Mouse (Mus musculus) urinary bladder, postnatal 4 days (tissue): ENCODE results near the gene Sema4d.

Experiments used
- DNase-seq, 2 experiments: peaks; one replicate each; pipeline ENCODE4 v3.0.0; 2021 to 2022; ENCODE audit warnings: low spot score in 2 of 2

Sema4d gene

DNA sequence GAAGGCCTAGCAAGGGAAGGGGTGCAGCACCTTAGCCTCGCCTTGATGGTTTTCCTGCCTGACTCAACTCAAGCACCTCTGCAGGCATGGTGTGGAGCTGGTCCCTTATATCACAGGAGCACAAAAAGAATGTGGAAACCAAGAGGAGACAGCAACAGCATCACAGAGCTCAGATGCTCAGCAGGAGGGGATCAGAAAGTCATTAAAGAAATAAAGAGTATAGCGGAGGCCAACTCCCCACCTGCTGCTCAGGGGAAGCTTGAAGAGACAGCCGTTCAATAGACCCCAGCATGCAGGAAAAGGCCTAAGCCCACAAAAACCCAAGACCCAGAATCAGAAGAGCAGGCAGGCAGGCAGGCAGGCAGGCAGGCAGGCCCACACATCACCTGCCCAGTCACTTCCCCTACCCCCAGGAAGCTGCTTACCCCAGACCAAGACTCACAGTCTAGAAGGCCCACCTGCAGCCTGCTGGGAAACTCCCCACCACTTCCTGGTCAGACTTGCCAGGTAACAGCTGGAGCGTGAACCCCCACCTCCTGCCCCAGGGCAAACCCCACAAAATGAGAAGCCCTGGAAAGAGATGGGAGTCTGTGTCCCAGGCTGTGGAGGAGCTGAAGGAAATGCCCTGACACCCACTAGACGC, 39.6 kb downstream of the Sema4d start:
- no peak for DNase-seq

DNA sequence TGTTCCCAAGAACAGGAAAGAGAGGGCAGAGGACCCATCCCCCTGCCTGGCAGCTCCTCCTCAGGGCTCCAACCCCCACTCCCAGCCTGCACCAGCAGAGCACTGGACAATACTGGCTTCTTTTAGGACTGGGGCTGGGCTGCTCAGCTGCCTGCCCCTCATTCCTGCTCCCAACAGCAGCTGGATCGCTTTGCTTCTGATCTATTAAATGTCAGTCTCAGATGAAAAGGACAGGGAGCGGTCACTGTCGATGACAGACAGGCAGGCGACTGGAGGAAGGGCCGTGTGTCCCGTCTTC, 40.4 kb downstream of the Sema4d start:
- DNase-seq, result no peak

DNA sequence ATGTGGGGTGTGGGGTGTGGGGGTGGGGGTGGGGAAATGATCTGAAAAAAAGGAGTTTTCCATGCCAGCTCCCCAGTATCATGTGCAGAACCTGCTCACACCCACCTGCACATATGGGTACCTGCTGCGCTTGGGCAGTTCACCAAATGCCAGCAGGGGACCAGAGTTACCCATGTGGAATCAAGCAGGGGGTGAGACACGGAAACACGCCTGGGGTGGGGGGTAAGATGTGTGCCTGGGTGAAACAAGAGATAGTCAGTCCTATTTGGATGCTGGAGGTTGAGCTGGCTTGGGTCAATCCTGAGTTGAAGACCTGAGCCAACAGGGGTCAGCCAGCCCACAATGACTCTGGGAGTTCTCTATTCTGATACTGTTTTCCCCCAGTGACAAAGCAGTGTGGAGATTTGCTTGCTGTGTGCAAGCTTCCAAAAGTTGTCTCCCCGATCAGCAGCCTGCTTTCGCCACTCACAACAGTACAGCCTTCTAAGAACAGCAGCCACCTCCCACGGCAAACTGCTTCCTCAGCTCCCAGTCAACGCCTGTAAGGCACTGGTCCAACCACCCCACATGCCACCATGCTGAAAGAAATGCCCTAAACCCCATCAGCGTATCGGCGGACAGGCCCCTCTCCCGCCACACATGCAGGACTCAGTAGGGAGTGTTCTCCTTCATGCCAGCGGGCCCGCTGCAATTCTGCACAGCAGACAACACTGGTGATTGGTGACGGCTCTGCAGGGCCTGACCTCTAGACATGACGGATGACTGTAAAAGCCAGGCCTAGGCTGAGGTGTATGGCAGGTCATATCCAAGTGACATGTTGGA, 41.0 kb downstream of the Sema4d start:
- DNase-seq, result no peak

DNA sequence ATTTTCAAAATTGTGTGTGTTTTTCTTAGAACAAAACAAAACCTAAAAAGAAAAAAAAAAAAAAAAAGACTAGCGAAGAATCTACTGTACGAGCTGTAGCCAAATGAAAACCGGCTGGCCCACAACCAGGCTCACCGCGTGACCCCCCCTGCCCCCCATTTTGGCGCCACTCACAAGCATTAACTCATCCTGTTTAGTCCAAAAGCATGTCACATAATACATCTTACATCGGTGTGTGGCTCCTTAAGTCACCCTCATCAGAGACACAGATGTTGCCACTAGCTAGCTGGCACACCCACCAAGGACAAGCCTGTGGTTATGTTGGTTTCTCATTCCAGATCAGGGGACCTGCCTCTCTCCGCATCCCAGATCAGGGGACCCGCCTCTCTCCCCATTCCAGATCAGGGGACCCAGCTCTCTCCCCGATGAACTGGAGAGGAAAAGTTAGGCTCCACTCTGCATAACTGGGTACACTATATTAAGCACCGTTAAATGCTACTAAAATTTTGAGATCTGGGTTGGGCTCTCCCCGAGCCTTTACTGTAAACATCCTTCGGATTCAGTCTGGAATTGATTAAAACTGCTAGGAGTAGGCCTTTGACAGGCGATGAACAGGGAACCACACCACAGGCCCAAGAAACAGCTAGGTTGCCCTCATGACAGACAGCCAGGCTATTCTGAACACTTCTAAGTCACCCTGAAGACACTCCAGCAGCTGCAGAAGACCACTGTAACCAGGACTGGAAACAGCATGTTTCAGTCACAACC, 43.8 kb downstream of the Sema4d start:
- no peak for DNase-seq

- DNase-seq, result peak in 1 of 2 experiments; percentile 52
Measured at GRCm38 (mm10) chr13:51748009-51748552, 45.5 kb downstream of the Sema4d start.

DNA sequence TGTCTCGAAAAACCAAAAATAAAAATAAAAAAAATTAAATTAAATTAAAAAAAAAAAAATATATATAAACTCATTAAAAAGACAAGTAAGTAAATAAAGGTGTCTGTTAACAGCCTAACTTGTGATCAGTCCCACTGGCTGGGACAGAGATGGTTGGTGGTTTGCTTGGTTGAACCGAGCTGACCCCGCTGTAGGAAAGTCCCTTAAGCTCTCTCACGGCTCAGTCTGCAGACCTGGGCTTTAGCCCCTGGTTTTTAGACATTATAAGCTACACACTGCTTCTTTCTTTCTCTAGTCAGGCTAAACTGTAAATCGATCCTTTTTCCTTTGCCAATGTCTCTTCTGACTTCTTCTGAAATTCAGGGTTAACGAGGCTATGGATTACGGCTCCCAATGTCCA, 46.5 kb downstream of the Sema4d start:
- no peak for DNase-seq

GRCm38 (mm10) chr13:51745862-51746261, 47.7 kb downstream of the Sema4d start:
- no peak for DNase-seq

DNA sequence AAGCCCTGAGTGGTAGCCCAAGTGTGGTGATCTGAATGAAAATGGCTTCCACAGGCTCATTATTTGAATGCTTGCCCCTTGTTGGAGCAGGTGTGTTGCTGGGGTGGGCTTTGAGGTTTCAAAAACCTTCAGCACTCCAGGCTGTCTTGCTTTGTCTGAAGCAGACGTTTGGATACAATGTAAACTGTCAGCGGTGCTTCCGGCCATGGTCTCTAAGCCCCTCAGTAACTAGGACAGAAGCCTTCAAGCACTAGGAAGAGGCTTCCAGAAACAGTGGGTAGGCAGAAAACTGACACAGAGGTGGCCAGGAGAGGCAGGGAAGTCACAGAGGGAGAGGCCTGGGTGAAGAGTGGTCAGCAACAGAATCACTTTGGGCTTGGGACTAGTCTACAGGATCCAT, 49.7 kb downstream of the Sema4d start:
- DNase-seq, result no peak

GRCm38 (mm10) chr13:51742551-51743052, 50.9 kb downstream of the Sema4d start:
- no peak for DNase-seq

DNA sequence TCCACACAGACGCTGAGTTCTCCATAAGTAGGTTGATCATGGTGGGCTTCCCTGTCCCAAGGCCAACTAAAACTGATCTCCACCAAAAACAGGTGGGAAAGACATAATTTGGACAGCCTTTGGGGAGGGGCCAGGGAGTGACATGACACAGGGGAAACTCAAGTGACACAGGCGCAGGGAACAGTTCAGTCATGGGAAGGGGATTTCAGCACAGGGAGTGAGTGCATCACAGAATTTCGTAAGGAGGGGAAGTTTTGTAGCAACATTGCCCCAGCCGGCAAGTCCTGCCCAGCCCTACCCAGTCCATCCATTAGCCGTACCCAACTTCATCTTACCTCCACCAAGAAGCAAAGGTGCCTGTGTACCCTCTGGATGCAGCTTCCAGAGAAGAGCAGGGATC, 52.8 kb downstream of the Sema4d start:
- DNase-seq, result no peak

DNA sequence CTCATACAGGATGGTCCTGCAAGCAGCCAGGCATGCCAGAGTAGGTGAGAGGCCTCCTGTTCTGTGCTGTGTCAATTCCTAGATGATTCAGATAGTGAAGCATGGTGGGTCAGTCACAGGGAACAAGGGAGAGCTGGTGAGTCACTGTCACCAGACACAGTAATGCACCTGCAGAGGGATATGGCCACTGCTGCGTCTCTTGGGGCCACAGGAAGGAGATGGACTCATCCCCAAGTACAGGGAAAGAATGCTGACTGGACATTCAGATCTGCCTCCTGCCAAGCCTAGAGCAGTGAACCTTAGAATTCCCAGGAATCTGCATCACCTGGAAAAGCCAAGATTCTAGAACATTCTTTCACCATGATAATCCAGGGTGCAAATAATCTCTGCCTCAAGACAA, 53.8 kb downstream of the Sema4d start:
- no peak for DNase-seq

- DNase-seq, result no peak
Measured at GRCm38 (mm10) chr13:51738531-51739117, 54.9 kb downstream of the Sema4d start.

DNA sequence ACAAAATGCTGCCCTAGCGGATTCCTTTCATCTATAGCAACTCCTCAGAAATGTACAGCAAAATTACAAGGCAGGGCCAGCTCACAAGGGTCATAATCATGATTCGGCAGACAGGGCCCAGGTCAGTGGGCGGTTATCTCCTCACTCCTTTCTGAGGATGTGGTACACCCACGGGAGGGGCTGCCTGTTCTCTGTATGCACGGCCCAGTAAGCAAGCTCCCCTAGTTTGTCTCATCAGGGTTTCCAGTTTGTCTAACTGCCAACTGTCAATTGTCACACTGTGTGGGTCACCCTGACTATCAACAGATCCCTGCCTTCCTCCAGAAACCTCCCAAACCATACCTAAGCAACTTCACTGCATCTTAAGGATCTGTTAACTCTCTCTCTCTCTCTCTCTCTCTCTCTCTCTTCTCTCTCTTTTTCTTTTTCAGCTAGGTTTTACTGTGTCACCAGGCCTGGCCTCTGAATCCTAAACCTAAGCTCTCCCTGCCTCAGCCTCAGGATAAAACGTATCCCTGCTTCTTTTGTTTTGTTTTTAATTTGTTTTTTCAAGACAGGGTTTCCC, 55.5 kb downstream of the Sema4d start:
- no peak for DNase-seq

- DNase-seq, result no peak
Measured at GRCm38 (mm10) chr13:51737033-51737948, 56.3 kb downstream of the Sema4d start.

DNA sequence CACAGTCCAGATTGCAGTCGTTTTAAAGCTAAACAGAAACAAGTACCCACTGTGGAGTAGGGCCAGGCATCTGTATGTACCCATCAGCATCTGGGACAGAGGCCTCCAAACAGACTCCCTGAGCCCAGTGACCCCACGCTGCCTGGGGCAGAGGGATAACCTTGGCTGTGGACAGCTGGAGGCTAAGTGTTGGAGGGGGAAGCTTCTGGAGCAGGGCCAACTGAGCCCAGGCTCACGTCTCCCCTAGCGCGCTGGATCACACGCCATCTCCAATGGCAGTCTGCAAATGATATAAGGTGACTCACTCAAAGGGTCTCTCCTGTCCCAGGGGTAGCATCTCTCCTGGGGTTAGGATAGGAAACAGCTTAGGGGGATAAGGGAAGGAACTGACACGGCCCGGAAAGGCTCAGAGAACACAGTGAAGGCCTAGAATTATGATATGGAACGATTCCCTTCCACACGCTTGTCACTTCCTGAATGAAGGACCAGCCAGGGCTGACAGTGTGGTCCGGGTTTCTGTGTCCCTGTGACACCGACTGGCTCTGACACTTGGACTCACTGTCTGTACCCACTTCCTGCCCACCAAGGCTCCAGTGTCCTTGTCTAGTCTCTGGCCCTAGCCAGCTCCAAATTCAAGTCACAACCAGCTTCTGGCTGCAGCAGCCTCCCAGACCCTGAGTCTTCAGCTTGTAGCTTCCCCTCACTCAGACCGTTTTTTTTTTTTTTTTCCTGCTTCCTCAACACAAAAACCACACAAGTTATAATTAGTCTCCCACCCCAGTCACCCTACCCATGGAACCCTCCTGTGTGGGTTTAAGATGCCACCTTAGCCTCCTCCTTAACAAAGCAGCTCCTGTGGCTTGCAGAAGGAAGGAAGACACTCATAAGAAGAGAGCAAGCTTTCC, 57.3 kb downstream of the Sema4d start:
- DNase-seq, result no peak

- no peak for DNase-seq
Measured at GRCm38 (mm10) chr13:51734556-51734955, 59.0 kb downstream of the Sema4d start.

DNA sequence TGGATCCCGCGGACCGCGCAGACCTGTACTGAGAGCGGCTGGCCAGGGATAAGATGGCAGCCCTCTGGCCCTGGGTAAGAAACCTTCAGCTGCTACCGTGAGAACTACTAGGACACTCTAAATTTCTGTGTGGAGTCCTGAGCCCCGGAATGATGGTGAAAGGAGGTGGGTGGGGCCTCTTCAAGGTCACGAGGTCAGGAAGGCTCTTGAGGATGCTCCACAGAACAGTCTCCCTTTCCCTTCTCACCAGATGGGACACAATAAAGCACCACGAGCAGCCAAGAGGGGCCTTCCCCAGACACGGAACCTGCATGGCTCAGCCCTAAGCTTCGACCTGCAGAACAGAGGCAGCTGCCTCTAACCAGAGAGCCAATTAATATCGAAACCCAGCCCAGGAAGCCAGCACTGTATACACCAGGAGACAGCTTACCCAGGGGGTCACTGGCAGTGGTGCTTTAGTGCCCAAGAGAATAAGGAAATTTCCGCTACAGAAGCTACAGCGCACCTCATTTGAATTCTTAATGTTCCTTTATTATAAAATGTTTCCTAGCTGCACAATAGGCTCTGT, 61.4 kb downstream of the Sema4d start:
- no peak for DNase-seq

DNA sequence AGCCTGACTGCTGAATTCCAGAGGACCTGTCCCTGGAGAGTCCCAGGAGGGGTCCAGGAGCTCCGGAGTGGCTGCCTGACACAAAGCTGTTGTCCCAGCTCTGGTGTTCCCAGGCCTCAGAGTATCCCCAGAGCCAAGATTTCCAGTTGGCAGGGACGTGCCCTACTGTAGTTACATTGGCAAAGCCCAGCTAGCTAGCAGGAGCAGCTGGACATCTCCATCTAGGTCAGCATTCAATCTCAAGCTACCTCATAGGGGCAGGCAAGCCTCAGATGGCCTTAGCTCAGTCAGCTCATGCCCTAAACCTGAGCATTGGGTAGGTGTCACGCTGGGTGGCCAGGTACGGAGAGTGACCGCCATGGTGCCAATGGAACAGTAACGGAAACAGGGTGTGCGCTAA, 62.1 kb downstream of the Sema4d start:
- DNase-seq, result no peak

DNA sequence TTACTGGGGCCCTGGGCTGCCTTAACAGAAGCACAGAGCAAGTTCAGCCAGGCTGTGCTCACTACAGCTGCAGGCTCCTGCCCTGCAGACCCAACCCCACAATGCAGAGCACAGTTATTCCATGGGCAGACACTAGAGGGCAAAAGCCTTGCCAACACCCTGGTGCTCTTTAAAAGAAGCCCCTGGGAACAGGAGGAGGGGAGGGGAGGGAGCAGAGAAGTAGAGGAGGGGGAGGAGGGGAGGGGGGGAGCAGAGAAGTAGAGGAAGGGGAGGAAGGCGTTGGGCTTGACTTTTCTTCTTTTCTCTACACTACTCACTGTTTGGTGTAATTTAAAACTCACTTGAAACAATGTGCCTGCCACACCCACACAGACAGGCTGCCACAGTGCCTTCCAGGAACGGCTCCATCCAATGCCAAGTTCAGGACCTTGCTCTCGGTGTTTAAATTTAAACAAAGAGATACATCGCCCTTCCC, 63.6 kb downstream of the Sema4d start:
- DNase-seq, result no peak
